Mouse (Mus musculus): ENCODE results near the gene Foxn3.

- TF ChIP-seq CTCF (conservative IDR thresholded peaks at IDR 0.05 in 1 of 2, IDR thresholded peaks at IDR 0.05 in 1 of 2; ENCODE audit: low read depth in 2 of 2, low read length in 2 of 2) = no peak
- TF ChIP-seq ZC3H11A (IDR thresholded peaks at IDR 0.05; ENCODE audit: low read depth, low read length) = no peak
- no peak for TF ChIP-seq ZKSCAN1 (IDR thresholded peaks at IDR 0.05; ENCODE audit: borderline replicate concordance, low read depth, low read length)
- no peak for TF ChIP-seq RCOR1 (conservative IDR thresholded peaks at IDR 0.05; ENCODE audit: low read depth, low read length)
- no peak for TF ChIP-seq POLR2A (IDR thresholded peaks at IDR 0.05; ENCODE audit: low read depth, low read length)
Observed at GRCm38 (mm10) chr12:99149193-99149592, 414.2 kb downstream of the Foxn3 start.

Data from CH12.LX (cell line).